Mouse (Mus musculus): Measurements from ENCODE around the gene Scnn1g. TPM values are rescaled to one million over a fixed set of nuclear protein-coding genes. Genes with fewer than 3 reads are reported as not detected.

Scnn1g gene
- polyA plus RNA-seq, 1 experiment from 2014 or later: 22.0 TPM

DNA sequence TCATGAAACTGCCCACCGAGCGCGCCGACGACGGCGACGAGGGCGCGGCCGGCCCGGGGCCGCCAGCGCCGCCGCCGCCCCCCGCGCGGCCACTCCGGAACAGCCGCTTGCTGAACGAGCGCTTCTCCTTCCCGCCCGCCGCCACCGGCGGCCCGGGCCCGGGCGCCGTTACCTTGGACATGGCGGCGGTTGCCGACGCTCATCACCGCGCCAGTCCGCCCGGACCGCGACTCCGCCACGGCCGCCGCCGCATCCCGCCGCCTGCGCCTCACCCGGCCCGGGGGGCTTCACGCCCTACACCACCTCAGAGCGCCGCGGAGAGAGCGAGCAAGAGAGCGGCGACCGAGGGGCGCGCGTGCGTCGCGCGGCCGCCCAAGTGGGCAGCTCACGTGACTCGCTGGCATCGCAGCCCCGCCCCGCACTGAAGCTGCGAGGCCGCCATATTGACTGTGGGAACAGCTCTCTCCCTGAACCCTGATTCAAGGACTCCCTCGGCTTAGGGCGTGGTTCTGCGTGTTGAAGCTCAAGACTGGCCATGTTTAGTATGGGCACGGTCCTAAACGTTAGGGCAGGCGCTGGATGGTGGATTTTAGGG, 27.1 kb upstream of the Scnn1g start, which contains the start of gene Usp31:
TSS of gene Usp31 (minus strand) at position 181 of the 595 bp plus-strand sequence.
- peaks cover 13% of the 10 kb centered on the region; the same call in 1 of the 2 replicates for H3K27me3 ChIP-seq
- peak within 1 kb of the TSS; percentile 98 for H3K4me2 ChIP-seq
- peaks cover 25% of the 10 kb centered on the region for H3K4me1 ChIP-seq
- peak within 1 kb of the TSS; percentile 74 for H3K9ac ChIP-seq
- peak within 1 kb of the TSS; percentile 79 for H3K4me3 ChIP-seq (replicated peaks)
- WGBS: under 1% methylated on average over 79 of the region's 82 CpGs
- ATAC-seq (replicated peaks; ENCODE audit: low FRiP score): peak; percentile 99
- H3K27ac ChIP-seq: peak within 1 kb of the TSS; percentile 77
- H3K9me3 ChIP-seq (replicated peaks): no peaks in the 10 kb centered on the region
- 0 out of 2 replicates have a peak, but pooled peaks cover 5% of the 10 kb centered on the region for H3K36me3 ChIP-seq

DNA sequence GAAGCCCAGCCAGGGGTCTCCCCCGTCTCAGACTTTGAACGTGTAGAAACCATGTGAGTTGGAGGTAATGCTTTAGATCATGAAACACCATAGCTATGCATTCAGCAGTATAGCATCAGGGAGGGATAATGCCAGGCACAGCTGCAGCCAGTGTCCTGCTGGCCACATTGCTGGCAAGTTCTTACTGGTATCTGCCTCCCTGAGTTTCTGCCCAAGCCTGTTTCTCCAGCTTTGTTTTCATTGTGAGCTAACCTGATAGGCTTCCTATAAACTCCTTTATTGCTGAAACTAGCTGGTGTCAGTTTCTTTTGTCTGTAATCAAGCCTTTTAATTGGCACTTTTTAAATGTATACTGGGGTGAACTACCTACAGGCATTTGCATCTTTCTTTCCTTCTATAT, 23.1 kb upstream of the Scnn1g start:
- no peak overlapping the region for H3K9ac ChIP-seq
- no peaks in the 10 kb centered on the region for H3K9me3 ChIP-seq (replicated peaks)
- 42% methylated on average over 2 of the region's 2 CpGs for WGBS
- peaks cover 4% of the 10 kb centered on the region for H3K4me1 ChIP-seq
- H3K36me3 ChIP-seq: no peaks in the 10 kb centered on the region
- no peak overlapping the region for H3K4me2 ChIP-seq
- peaks cover 13% of the 10 kb centered on the region; the same call in 1 of the 2 replicates for H3K27me3 ChIP-seq
- H3K27ac ChIP-seq: no peak overlapping the region
- no peak for ATAC-seq (replicated peaks; ENCODE audit: low FRiP score)
- no peak overlapping the region for H3K4me3 ChIP-seq (replicated peaks)

DNA sequence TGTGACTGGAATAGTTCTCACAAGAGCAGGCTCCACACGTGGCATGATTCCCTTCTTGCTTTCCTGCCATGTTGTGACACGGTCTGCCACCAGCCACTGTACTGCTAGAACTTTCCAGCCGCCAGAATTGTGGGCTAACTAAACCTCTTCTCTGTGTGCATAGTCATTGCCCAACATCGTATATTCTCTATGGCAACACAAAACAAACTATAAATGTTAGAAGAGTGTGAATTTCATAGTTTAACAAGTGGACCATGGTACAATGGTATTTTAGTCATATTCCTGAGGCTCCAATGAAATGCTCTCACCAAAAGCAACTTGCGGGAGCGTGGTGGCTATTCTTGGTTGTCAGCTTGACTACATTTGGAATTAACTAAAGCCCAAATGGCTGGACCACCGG, 17.2 kb upstream of the Scnn1g start:
- Histone ChIP-seq H3K27me3 (no peaks in the 10 kb centered on the region), H3K9me3 (replicated peaks) (no peaks in the 10 kb centered on the region), H3K36me3 (no peaks in the 10 kb centered on the region), H3K27ac (no peak overlapping the region), H3K9ac (no peak overlapping the region), H3K4me2 (no peak overlapping the region), H3K4me3 (replicated peaks) (no peak overlapping the region), H3K4me1 (no peaks in the 10 kb centered on the region)
- no peak for ATAC-seq (replicated peaks; ENCODE audit: low FRiP score)
- 75% methylated on average over 7 of the region's 7 CpGs for WGBS

DNA sequence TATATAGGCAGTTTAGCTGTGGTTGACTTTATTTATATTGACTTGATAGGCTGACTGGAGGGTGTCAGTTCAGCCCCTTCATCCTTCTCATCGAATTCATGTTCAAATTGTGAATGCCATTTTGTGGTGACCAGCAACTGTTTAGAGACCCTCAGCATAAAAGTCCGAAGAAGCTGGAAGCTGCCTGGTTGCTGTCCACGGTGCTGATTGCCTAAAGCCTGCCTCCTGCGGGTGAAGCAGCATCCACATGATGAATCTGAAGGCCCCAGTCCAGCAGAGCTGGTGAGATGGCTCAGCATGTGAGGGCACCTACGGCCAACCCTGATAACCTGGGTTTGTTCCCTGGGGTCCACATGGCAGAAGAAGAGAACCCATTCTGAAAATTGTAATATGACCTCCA, 4.1 kb upstream of the Scnn1g start:
- Histone ChIP-seq H3K27me3 (peaks cover 19% of the 10 kb centered on the region), H3K4me3 (replicated peaks) (no peak overlapping the region), H3K36me3 (no peaks in the 10 kb centered on the region), H3K9me3 (replicated peaks) (no peaks in the 10 kb centered on the region), H3K4me1 (peaks cover 8% of the 10 kb centered on the region; the same call in 1 of the 2 replicates), H3K9ac (no peak overlapping the region), H3K4me2 (no peak overlapping the region), H3K27ac (no peak overlapping the region)
- ATAC-seq (replicated peaks; ENCODE audit: low FRiP score): no peak
- WGBS: 23% methylated on average over 5 of the region's 5 CpGs

DNA sequence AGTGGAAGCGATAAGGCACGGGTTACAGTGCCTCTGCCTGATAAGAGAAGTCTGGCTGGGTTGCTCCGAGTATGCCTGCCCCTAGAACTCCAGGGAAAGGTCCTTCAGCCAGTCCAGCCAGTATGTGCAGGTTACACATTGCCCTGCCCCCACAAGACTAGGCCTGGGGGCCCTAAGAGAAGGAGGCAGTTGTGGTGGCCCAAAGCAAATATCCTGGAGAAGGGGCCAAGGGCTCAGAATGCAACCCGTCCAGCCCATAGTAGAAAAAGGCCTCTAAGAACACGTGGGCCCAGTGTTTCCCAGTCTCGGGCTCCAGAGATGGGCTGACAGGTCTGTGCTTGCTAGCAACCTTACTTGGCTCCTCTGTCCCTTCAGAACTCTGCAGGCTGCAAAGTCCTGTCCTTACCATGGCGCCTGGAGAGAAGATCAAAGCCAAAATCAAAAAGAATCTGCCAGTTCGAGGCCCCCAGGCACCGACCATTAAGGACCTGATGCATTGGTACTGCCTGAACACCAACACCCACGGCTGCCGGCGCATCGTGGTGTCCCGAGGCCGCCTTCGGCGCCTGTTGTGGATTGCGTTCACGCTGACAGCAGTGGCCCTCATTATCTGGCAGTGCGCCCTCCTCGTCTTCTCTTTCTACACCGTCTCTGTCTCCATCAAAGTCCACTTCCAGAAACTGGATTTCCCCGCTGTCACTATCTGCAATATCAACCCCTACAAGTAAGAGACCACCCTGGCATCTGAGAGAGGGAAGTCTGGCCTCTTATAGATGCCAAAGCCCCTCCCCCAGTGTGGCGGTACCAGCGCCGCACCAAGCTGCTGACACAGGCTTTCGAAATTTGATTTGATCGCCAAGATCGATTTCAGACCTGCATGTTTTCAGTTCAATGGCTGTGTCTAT, 3.5 kb downstream of the Scnn1g start:
- H3K4me2 ChIP-seq: peak overlapping the region; percentile 27
- 0 out of 2 replicates have a peak overlapping the region, but pooled peaks have one; percentile 19 for H3K4me3 ChIP-seq (replicated peaks)
- no peaks in the 10 kb centered on the region for H3K9me3 ChIP-seq (replicated peaks)
- H3K27ac ChIP-seq: no peak overlapping the region
- no peaks in the 10 kb centered on the region for H3K36me3 ChIP-seq
- peaks cover 44% of the 10 kb centered on the region for H3K27me3 ChIP-seq
- ATAC-seq (replicated peaks; ENCODE audit: low FRiP score): no peak
- no peak overlapping the region for H3K9ac ChIP-seq
- 64% methylated on average over 29 of the region's 29 CpGs for WGBS
- peaks cover 8% of the 10 kb centered on the region; the same call in 1 of the 2 replicates for H3K4me1 ChIP-seq

DNA sequence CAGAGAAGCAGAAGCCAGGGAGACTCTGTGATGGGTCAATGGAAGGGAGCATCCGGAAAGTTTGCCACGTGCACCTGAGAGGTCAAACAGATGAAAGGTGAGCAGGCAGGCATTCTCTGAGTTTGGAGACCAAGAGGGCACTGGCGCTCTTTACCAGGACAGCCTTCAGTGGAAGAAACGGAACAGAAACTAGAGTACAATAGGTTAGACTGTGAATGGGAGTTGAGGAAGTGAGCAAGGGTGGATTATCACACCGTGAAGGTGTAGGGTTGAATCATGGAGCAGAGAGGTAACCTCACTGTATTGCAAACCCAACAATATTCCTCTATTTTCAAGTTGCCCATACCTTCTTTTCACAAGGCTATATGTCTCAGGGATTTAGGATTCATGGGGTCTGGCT, 16.0 kb downstream of the Scnn1g start:
- no peaks in the 10 kb centered on the region for H3K9me3 ChIP-seq (replicated peaks)
- no peaks in the 10 kb centered on the region for H3K27me3 ChIP-seq
- ATAC-seq (replicated peaks; ENCODE audit: low FRiP score): no peak
- H3K27ac ChIP-seq: no peak overlapping the region
- no peaks in the 10 kb centered on the region for H3K36me3 ChIP-seq
- no peak overlapping the region for H3K4me3 ChIP-seq (replicated peaks)
- H3K4me1 ChIP-seq: no peaks in the 10 kb centered on the region
- H3K9ac ChIP-seq: no peak overlapping the region
- WGBS: 78% methylated on average over 5 of the region's 5 CpGs
- H3K4me2 ChIP-seq: no peak overlapping the region

DNA sequence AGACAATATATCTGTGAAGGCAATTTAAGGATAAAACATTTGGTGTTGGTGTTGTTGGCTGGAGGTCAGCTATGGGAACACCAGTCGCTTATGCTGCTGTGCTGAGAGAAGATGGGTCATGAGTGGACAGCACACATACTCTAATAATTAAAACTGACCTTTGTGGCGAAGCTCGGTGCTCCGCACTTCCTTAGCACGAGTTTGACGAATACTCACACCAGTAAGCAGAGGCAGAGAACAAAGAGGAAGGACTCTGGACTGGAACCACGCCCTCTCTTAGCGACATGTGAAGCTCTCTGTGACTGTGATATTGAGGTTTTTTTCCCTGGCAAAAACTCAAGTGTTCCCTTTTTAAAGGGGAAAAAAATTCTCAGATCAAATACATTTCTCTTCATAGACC, 20.5 kb downstream of the Scnn1g start:
- Histone ChIP-seq H3K4me3 (replicated peaks) (no peak overlapping the region), H3K27me3 (no peaks in the 10 kb centered on the region), H3K4me2 (no peak overlapping the region), H3K9ac (no peak overlapping the region), H3K4me1 (no peaks in the 10 kb centered on the region), H3K27ac (no peak overlapping the region), H3K36me3 (no peaks in the 10 kb centered on the region), H3K9me3 (replicated peaks) (no peaks in the 10 kb centered on the region)
- WGBS: 62% methylated on average over 8 of the region's 8 CpGs
- ATAC-seq (replicated peaks; ENCODE audit: low FRiP score): no peak

DNA sequence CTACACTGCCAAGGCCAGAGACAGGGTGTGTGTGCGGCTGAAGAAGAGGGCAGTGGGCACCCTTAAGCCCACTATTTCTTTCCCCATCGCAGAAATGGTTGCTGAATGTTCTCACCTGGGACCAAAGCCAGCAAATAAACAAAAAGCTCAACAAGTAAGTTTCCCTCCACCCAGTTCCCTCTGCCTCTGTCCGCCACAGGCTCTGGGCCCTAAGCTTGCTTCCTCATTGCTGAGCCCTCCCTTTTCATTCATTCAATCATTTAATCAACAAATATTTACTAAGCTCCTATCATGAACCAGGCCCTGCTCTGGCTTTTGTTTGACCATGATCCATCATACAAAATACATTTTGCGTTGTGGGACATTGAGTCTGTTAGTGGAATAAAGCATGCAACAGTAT, 29.0 kb downstream of the Scnn1g start:
- ATAC-seq (replicated peaks; ENCODE audit: low FRiP score): no peak
- H3K9me3 ChIP-seq (replicated peaks): no peaks in the 10 kb centered on the region
- no peak overlapping the region for H3K4me2 ChIP-seq
- no peaks in the 10 kb centered on the region for H3K36me3 ChIP-seq
- no peaks in the 10 kb centered on the region for H3K4me1 ChIP-seq
- H3K27ac ChIP-seq: no peak overlapping the region
- H3K27me3 ChIP-seq: no peaks in the 10 kb centered on the region
- no peak overlapping the region for H3K9ac ChIP-seq
- 87% methylated on average over 4 of the region's 4 CpGs for whole genome bisulfite sequencing
- no peak overlapping the region for H3K4me3 ChIP-seq (replicated peaks)

DNA sequence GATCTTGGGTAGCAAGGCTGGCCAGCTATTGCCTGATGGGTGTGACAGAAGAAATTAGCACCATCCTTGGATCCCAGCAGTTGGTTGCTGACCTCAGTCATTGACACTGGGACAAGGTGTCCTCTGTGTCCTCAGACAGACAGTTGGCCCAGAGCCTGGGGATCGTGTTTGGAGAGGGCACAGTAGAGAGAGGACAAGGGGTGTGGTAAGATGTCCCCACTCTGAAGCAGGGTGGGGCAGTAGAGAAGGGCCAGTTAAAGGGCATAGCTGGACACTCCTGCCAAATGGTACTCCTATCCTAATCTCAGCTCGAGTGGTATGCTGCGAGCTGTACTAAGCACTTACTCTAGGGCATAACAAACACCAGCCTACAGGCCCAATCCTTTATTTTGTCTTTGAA, 33.6 kb downstream of the Scnn1g start:
- 72% methylated on average over 3 of the region's 3 CpGs for WGBS
- no peaks in the 10 kb centered on the region for H3K27me3 ChIP-seq
- ATAC-seq (replicated peaks; ENCODE audit: low FRiP score): no peak

DNA sequence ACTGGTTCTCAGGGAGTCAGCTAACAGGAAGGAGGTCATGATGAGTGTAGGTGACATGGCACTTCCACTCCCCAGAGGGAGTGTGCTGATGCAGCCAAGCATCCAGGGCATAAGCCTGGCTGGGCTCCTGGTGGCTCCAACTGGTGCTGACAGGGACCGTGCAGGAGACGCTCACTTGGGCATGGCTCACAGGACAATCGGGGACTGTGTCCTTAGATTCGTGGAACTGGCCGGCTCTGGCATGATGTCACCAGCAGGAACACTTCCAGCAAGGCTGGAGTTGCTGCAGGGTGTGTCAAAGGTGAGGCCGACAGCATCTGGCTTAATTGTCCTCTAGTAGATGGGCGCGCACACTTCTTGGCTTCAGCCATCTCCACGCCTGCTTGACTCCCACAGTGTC, 34.7 kb downstream of the Scnn1g start:
- Histone ChIP-seq H3K4me3 (replicated peaks) (no peak overlapping the region), H3K4me2 (no peak overlapping the region), H3K9me3 (replicated peaks) (no peaks in the 10 kb centered on the region), H3K27me3 (no peaks in the 10 kb centered on the region), H3K9ac (no peak overlapping the region), H3K4me1 (no peaks in the 10 kb centered on the region), H3K36me3 (no peaks in the 10 kb centered on the region), H3K27ac (no peak overlapping the region)
- ATAC-seq (replicated peaks; ENCODE audit: low FRiP score): peak; percentile 36; the same call in 1 of the 2 replicates
- 81% methylated on average over 9 of the region's 9 CpGs for WGBS

More for the DNA sequence above, 33.6 kb downstream of the Scnn1g start:
- no peak overlapping the region for H3K27ac ChIP-seq
- no peaks in the 10 kb centered on the region for H3K9me3 ChIP-seq (replicated peaks)
- H3K4me1 ChIP-seq: no peaks in the 10 kb centered on the region
- no peak overlapping the region for H3K9ac ChIP-seq
- no peaks in the 10 kb centered on the region for H3K36me3 ChIP-seq
- H3K4me2 ChIP-seq: no peak overlapping the region
- no peak overlapping the region for H3K4me3 ChIP-seq (replicated peaks)

DNA sequence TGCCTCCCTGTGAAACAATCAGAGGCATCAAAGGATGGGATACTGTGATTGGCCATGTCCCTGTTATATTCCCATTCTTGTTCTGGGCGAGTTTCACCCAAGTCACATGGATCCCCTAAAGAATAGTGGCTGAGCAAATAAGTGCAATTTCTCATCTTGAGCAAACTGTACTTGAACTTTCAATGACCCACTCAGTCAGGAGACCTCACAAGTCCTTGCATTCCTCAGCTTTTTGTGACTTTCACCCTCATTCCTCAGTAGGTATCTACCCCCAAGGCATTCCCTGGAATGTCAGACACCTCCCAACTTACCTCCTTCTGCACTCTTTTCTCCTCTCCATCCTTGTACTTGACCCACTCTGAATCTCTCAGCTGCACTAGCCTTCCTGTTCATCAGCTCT, 44.3 kb downstream of the Scnn1g start:
- no peaks in the 10 kb centered on the region for H3K4me1 ChIP-seq
- no peaks in the 10 kb centered on the region for H3K9me3 ChIP-seq (replicated peaks)
- peak overlapping the region; percentile 34; the same call in 1 of the 2 replicates for H3K27ac ChIP-seq
- H3K9ac ChIP-seq: no peak overlapping the region
- ATAC-seq (replicated peaks; ENCODE audit: low FRiP score): no peak
- no peaks in the 10 kb centered on the region for H3K27me3 ChIP-seq
- H3K4me2 ChIP-seq: no peak overlapping the region
- no peak overlapping the region for H3K4me3 ChIP-seq (replicated peaks)
- H3K36me3 ChIP-seq: no peaks in the 10 kb centered on the region
- 56% methylated on average over 1 of the region's 1 CpGs for WGBS

DNA sequence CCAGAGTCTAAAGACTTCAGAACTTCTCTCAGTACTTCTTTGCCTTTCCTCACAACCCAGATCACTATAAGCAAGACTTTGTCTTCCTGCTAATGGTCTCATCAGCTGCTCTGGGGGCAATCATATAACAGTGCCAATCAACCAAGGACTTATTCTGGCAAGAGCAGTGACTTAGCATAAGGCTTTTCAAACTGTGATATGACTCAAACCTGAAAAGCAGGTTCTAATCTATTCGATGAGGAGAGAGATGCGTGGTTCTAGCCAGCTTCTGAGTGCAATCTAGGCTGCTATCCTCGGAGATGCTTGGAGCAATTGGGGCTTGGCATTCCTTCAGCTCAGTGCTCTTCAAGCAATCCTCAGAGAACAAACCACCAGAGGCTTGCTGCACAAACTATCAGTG, 44.7 kb downstream of the Scnn1g start:
- H3K4me3 ChIP-seq (replicated peaks): no peak overlapping the region
- H3K4me2 ChIP-seq: no peak overlapping the region
- H3K27ac ChIP-seq: peak overlapping the region; percentile 32; the same call in 1 of the 2 replicates
- H3K36me3 ChIP-seq: no peaks in the 10 kb centered on the region
- no peaks in the 10 kb centered on the region for H3K27me3 ChIP-seq
- no peaks in the 10 kb centered on the region for H3K4me1 ChIP-seq
- H3K9me3 ChIP-seq (replicated peaks): no peaks in the 10 kb centered on the region
- no peak for ATAC-seq (replicated peaks; ENCODE audit: low FRiP score)
- no peak overlapping the region for H3K9ac ChIP-seq
- WGBS: 72% methylated on average over 3 of the region's 3 CpGs

Measured in kidney, embryonic 15.5 days (tissue).